Mouse (Mus musculus): ENCODE data around the gene Per1. TPM values are rescaled to one million over a fixed set of nuclear protein-coding genes. Genes with fewer than 3 reads are reported as not detected.

The Per1 gene
- polyA plus RNA-seq, 1 experiment: 42.7 TPM

GRCm38 (mm10) chr11:69063413-69064201, 31.4 kb upstream of the Per1 start:
- DNase-seq (ENCODE audit: extremely low spot score in 1 of 2, low spot score in 1 of 2): peak in 1 of 2 experiments; percentile 77

- no peak for DNase-seq (ENCODE audit: extremely low spot score in 1 of 2, low spot score in 1 of 2)
Measured at GRCm38 (mm10) chr11:69064259-69065133, 30.5 kb upstream of the Per1 start.

GRCm38 (mm10) chr11:69065394-69065925, 29.6 kb upstream of the Per1 start:
- no peak for DNase-seq (ENCODE audit: extremely low spot score in 1 of 2, low spot score in 1 of 2)

GRCm38 (mm10) chr11:69066163-69066861, 28.7 kb upstream of the Per1 start:
- DNase-seq (ENCODE audit: extremely low spot score in 1 of 2, low spot score in 1 of 2): peak in 1 of 2 experiments; percentile 61

- peak in 1 of 2 experiments; percentile 96 for DNase-seq (ENCODE audit: extremely low spot score in 1 of 2, low spot score in 1 of 2)
Measured at GRCm38 (mm10) chr11:69066956-69067355, 28.1 kb upstream of the Per1 start.

GRCm38 (mm10) chr11:69067601-69068000, 27.4 kb upstream of the Per1 start:
- DNase-seq (ENCODE audit: extremely low spot score in 1 of 2, low spot score in 1 of 2): no peak

- DNase-seq (ENCODE audit: extremely low spot score in 1 of 2, low spot score in 1 of 2): no peak
Measured at GRCm38 (mm10) chr11:69070093-69070492, 24.9 kb upstream of the Per1 start.

GRCm38 (mm10) chr11:69070590-69071222, 24.3 kb upstream of the Per1 start, which contains the start of gene Tmem107:
Gene Tmem107 (plus strand): TSS chr11:69070806.
- peak; percentile 93 to 94 for DNase-seq (ENCODE audit: extremely low spot score in 1 of 2, low spot score in 1 of 2)

GRCm38 (mm10) chr11:69071262-69071661, 23.8 kb upstream of the Per1 start:
- DNase-seq (ENCODE audit: extremely low spot score in 1 of 2, low spot score in 1 of 2): peak in 1 of 2 experiments; percentile 36

GRCm38 (mm10) chr11:69072234-69072633, 22.8 kb upstream of the Per1 start:
- DNase-seq (ENCODE audit: extremely low spot score in 1 of 2, low spot score in 1 of 2): no peak

- DNase-seq (ENCODE audit: extremely low spot score in 1 of 2, low spot score in 1 of 2): no peak
Measured at GRCm38 (mm10) chr11:69072666-69073064, 22.4 kb upstream of the Per1 start.

- peak; percentile 87 to 96 for DNase-seq (ENCODE audit: extremely low spot score in 1 of 2, low spot score in 1 of 2)
Measured at GRCm38 (mm10) chr11:69073065-69073888, 21.7 kb upstream of the Per1 start.

- peak in 1 of 2 experiments; percentile 58 for DNase-seq (ENCODE audit: extremely low spot score in 1 of 2, low spot score in 1 of 2)
Measured at GRCm38 (mm10) chr11:69073951-69074775, 20.9 kb upstream of the Per1 start.

GRCm38 (mm10) chr11:69074776-69075069, 20.3 kb upstream of the Per1 start:
- no peak for DNase-seq (ENCODE audit: extremely low spot score in 1 of 2, low spot score in 1 of 2)

GRCm38 (mm10) chr11:69075764-69076479, 19.1 kb upstream of the Per1 start:
- no peak for DNase-seq (ENCODE audit: extremely low spot score in 1 of 2, low spot score in 1 of 2)

- peak in 1 of 2 experiments; percentile 15 for DNase-seq (ENCODE audit: extremely low spot score in 1 of 2, low spot score in 1 of 2)
Measured at GRCm38 (mm10) chr11:69076572-69076971, 18.4 kb upstream of the Per1 start.

GRCm38 (mm10) chr11:69077316-69077715, 17.7 kb upstream of the Per1 start:
- no peak for DNase-seq (ENCODE audit: extremely low spot score in 1 of 2, low spot score in 1 of 2)

GRCm38 (mm10) chr11:69078041-69078440, 17.0 kb upstream of the Per1 start:
- no peak for DNase-seq (ENCODE audit: extremely low spot score in 1 of 2, low spot score in 1 of 2)

Data from frontal cortex, adult 2 months (tissue).